ENCODE assay signal across 16 mouse cellular contexts in genomic region chr2:33245350-33245749, GRCm38 (mm10). TPM values are rescaled to one million over a fixed set of nuclear protein-coding genes. Genes with fewer than 3 reads are reported as not detected.
DNase-seq lines count a peak whose midpoint lies in the region; ATAC-seq and TF ChIP-seq lines count a peak whose summit lies in the region.
"Had no signal": no experiment of that assay in that cellular context is flagged by ENCODE, and none has a peak within 500 bp of the region (broad histone marks: within the 10 kb centered on the region; RNA-seq: fewer than 3 reads in every experiment).

No protein-coding gene starts in this region.

- H3K4me3 ChIP-seq in gastrocnemius, adult 2 months, result no peak overlapping the region
- H3K4me3 ChIP-seq in intestine, postnatal 0 days (ENCODE audit: low read depth, low read length), result no peak overlapping the region
- no peak overlapping the region for H3K4me3 ChIP-seq in intestine, embryonic 16.5 days (ENCODE audit: low read length)
- H3K4me3 ChIP-seq in myocyte, result no peak overlapping the region
- H3K4me3 ChIP-seq in hindbrain, embryonic 12.5 days, result no peak overlapping the region
- H3K4me3 ChIP-seq: forebrain, embryonic 15.5 days; limb, embryonic 15.5 days; midbrain, embryonic 10.5 days had no signal

- no peak overlapping the region for H3K9ac ChIP-seq in intestine, postnatal 0 days (ENCODE audit: low read depth, low read length)
- H3K9ac ChIP-seq in intestine, embryonic 16.5 days (ENCODE audit: low read depth, low read length), result no peak overlapping the region
- H3K9ac ChIP-seq in hindbrain, embryonic 12.5 days, result no peak overlapping the region
- H3K9ac ChIP-seq: forebrain, embryonic 15.5 days; limb, embryonic 15.5 days had no signal

- no peaks in the 10 kb centered on the region for H3K79me2 ChIP-seq in myocyte (ENCODE audit: control insufficient read depth, insufficient read depth)

- TF ChIP-seq POLR2A in myocyte (IDR thresholded peaks at IDR 0.05; ENCODE audit: insufficient read length, low read depth), result no peak

- no peak for TF ChIP-seq CTCF in gastrocnemius, adult 2 months (IDR thresholded peaks at IDR 0.05)
- peak; percentile 21 for TF ChIP-seq CTCF in intestine, postnatal 0 days (IDR thresholded peaks at IDR 0.05; ENCODE audit: low read depth)

- no peaks in the 10 kb centered on the region for H3K9me3 ChIP-seq in intestine, postnatal 0 days (ENCODE audit: control insufficient read depth)
- no peaks in the 10 kb centered on the region for H3K9me3 ChIP-seq in intestine, embryonic 16.5 days (ENCODE audit: control insufficient read depth, low read length)
- H3K9me3 ChIP-seq in hindbrain, embryonic 12.5 days (replicated peaks), result no peaks in the 10 kb centered on the region
- H3K9me3 ChIP-seq: forebrain, embryonic 15.5 days; limb, embryonic 15.5 days; midbrain, embryonic 10.5 days had no signal

- peaks cover 26% of the 10 kb centered on the region for H3K36me3 ChIP-seq in intestine, postnatal 0 days (ENCODE audit: control insufficient read depth, insufficient read depth)
- H3K36me3 ChIP-seq in intestine, embryonic 16.5 days (ENCODE audit: control insufficient read depth, insufficient read depth, low read length), result 0 out of 2 replicates have a peak, but pooled peaks cover 5% of the 10 kb centered on the region
- H3K36me3 ChIP-seq in myocyte (ENCODE audit: control insufficient read depth, insufficient read depth), result peaks cover 34% of the 10 kb centered on the region
- H3K36me3 ChIP-seq in hindbrain, embryonic 12.5 days, result peaks cover 17% of the 10 kb centered on the region; the same call in 1 of the 2 replicates

- intact Hi-C loops in gastrocnemius, adult 2 months (cut with DNase I), result no loop called here

- no peak for DNase-seq in gastrocnemius, adult 2 months
- no peak for DNase-seq in gastrocnemius, postnatal 25 days
- DNase-seq in ovary, postnatal 36 days (ENCODE audit: low spot score), result peak; percentile 66
- DNase-seq in ovary, postnatal 10 days (ENCODE audit: low spot score), result no peak
- DNase-seq: cerebellum, adult 9-10 months; gastrocnemius, postnatal 10 days; kidney, adult 18-20 months; right cerebral cortex, postnatal 4 days; thymus, postnatal 25 days had no signal

- H3K4me2 ChIP-seq in intestine, postnatal 0 days (replicated peaks; ENCODE audit: low read depth), result no peak overlapping the region
- no peak overlapping the region for H3K4me2 ChIP-seq in intestine, embryonic 16.5 days (ENCODE audit: low read depth, low read length)
- H3K4me2 ChIP-seq in myocyte (ENCODE audit: low read depth), result no peak overlapping the region
- H3K4me2 ChIP-seq in hindbrain, embryonic 12.5 days (replicated peaks), result no peak overlapping the region
- H3K4me2 ChIP-seq: forebrain, embryonic 15.5 days; limb, embryonic 15.5 days had no signal

- no peaks in the 10 kb centered on the region for H3K27me3 ChIP-seq in intestine, postnatal 0 days (replicated peaks; ENCODE audit: control insufficient read depth, insufficient read depth, low read length)
- no peaks in the 10 kb centered on the region for H3K27me3 ChIP-seq in intestine, embryonic 16.5 days (replicated peaks; ENCODE audit: control insufficient read depth, insufficient read depth, low read length)
- H3K27me3 ChIP-seq in myocyte (ENCODE audit: control insufficient read depth, insufficient read depth, insufficient read length), result no peaks in the 10 kb centered on the region
- no peaks in the 10 kb centered on the region for H3K27me3 ChIP-seq in hindbrain, embryonic 12.5 days
- H3K27me3 ChIP-seq: forebrain, embryonic 15.5 days; limb, embryonic 15.5 days had no signal

- H3K27ac ChIP-seq in gastrocnemius, adult 2 months, result peak overlapping the region; percentile 55
- H3K27ac ChIP-seq in intestine, postnatal 0 days (ENCODE audit: low read depth, low read length), result no peak overlapping the region
- no peak overlapping the region for H3K27ac ChIP-seq in intestine, embryonic 16.5 days (ENCODE audit: low read length)
- no peak overlapping the region for H3K27ac ChIP-seq in hindbrain, embryonic 12.5 days
- H3K27ac ChIP-seq: forebrain, embryonic 15.5 days; limb, embryonic 15.5 days; midbrain, embryonic 10.5 days had no signal

- no peaks in the 10 kb centered on the region for H3K4me1 ChIP-seq in intestine, postnatal 0 days (replicated peaks; ENCODE audit: control insufficient read depth, insufficient read depth, low read length)
- H3K4me1 ChIP-seq in intestine, embryonic 16.5 days (ENCODE audit: control insufficient read depth, insufficient read depth, low read length), result peaks cover 6% of the 10 kb centered on the region
- H3K4me1 ChIP-seq in hindbrain, embryonic 12.5 days, result no peaks in the 10 kb centered on the region
- H3K4me1 ChIP-seq: forebrain, embryonic 15.5 days; limb, embryonic 15.5 days; midbrain, embryonic 10.5 days had no signal

- no peak for ATAC-seq in intestine, postnatal 0 days
- ATAC-seq in intestine, embryonic 16.5 days, result no peak
- ATAC-seq in hindbrain, embryonic 12.5 days (ENCODE audit: low FRiP score), result no peak
- ATAC-seq: forebrain, embryonic 15.5 days had no signal

- no peak overlapping the region for H3ac ChIP-seq in myocyte (ENCODE audit: control insufficient read depth, insufficient read length)

TF ChIP-seq in myocyte, 11 proteins besides CTCF, POLR2A, EP300 and RAD21:
- no peak for TF ChIP-seq REST (IDR thresholded peaks at IDR 0.05; ENCODE audit: insufficient read depth, insufficient read length)
- peak; percentile 72 for TF ChIP-seq POLR2AphosphoS2 (IDR thresholded peaks at IDR 0.05; ENCODE audit: insufficient read length, low read depth)

RNA-seq across cellular contexts. Expression of gene Angptl2, which starts 29.5 kb away (rescaled TPM):
- total RNA-seq in gastrocnemius, adult 2 months (2021), result 10 to 100 TPM; 20.6 to 47.1 TPM
- 10 to 100 TPM; 64.2 to 68.7 TPM for total RNA-seq in gastrocnemius, postnatal 25 days (2021)
- polyA plus RNA-seq in intestine, postnatal 0 days (2015; fragmentation: Nextera tagmentation; extraction: Ambion mirVana), result 24.2 and 25.5 TPM in 2 replicates
- polyA plus RNA-seq in intestine, embryonic 16.5 days (2015; fragmentation: Nextera tagmentation; extraction: Ambion mirVana), result 41.6 and 42.9 TPM in 2 replicates
- polyA plus RNA-seq in myocyte (2012; fragmentation: generic; extraction: Trizol), result 130 TPM
- polyA plus RNA-seq in hindbrain, embryonic 12.5 days (2016; fragmentation: Nextera tagmentation; extraction: Ambion mirVana), result 32.8 and 35.4 TPM in 2 replicates
